Mouse (Mus musculus): ENCODE measurements at regions not wholly inside any gene's neighbourhood (a gene's known extent, or its start where the extent isn't known, plus 50 kb on each side); places are given as distances from the start of the nearest gene placed in this dataset.
A peak's percentile ranks its signal among the peaks of the same experiment; 100 is the strongest.

DNA sequence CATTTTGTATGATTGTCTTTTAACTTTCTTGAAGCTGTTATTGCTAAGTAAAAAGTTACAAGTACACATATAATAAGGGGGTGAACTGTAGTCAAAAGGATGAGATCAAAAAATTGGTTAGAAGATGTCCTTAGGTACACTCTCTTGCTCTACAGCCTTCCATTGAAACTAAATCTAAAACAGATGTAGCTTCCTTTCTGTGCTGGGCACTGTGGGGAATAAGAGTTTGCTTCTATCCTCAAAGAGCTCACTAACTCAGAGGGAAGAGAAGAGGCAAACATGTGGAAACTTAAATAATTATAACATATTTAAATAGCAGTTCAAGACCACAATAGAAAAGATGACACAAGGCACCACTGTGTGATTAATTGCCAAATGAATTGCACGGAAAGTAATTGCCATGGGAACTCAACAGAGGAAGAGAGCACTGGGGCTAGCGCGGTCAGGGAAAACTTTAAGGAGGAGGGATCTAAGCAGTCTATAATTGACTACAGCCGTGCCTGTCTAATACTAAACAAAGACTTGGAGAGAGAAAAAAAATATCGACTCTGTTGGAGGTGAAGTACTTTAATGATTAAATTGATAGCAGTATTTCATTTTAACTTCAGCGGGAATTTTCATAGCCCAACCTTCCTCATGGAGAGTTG lies 57.9 kb upstream of the Ammecr1 start:
- DNase-seq (ENCODE audit: low spot score in 2 of 2): no peak

- no peak for DNase-seq (ENCODE audit: low spot score in 2 of 2)
Measured at GRCm38 (mm10) chrX:143030371-143031010, 64.0 kb upstream of the Ammecr1 start.

- DNase-seq (ENCODE audit: low spot score in 2 of 2): no peak
Measured at GRCm38 (mm10) chrX:143039878-143040277, 59.5 kb upstream of the Rtl9 start.

DNA sequence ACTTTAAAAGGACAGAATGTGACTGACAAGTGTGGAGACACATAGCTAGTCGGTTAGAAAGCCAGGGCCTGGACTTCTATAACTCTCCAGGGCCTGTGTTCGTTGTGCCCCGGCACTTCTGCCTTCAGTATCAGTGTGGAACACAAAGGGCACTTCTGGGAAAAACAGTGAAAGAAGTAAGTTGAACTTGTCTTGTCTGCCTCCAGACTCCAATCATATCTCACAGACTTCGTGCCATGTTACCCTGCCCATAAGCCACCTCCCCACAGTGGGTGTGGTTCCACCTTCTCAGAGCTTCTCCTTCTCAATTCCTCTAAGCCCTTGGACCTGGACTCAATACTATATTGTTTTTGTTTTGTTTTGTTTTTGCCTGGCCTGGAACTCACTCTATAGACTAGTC lies 55.1 kb upstream of the Rtl9 start:
- no peak for DNase-seq (ENCODE audit: low spot score in 2 of 2)

DNA sequence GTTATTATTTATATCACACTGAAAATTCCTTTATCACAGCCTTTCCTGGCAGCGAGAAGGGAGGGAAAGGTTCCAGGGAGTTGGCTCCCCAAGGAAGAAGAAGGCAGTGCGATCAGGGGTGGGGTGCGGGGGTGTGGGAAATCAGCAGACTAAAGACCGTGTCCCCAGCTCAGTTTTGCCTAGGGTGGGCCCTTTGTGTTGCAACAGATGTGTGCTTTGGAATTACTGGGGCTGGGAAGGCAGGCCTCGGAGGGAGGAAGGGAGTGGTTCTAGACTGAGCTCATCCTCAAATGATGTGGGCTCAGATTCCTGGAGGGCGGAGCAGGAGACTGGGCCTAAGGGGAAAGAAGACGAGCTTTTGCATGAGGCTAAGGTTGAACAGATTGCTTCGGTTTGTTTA lies 53.1 kb upstream of the Rtl9 start:
- DNase-seq (ENCODE audit: low spot score in 2 of 2): peak; percentile 35 to 52
